Mouse (Mus musculus): ENCODE data around the gene Nat10. TPM values are rescaled to one million over a fixed set of nuclear protein-coding genes. Genes with fewer than 3 reads are reported as not detected.

Nat10 gene
- polyA plus RNA-seq, 1 experiment from 2014 or later, result 15.8 TPM

GRCm38 (mm10) chr2:103785735-103786134 is 24.7 kb upstream of the Nat10 start:
- Histone ChIP-seq H3K9me3 (no peaks in the 10 kb centered on the region), H3K36me3 (peaks cover 71% of the 10 kb centered on the region), H3K4me1 (peaks cover 14% of the 10 kb centered on the region), H3K27me3 (replicated peaks) (no peaks in the 10 kb centered on the region), H3K27ac (replicated peaks) (no peak overlapping the region), H3K4me3 (no peak overlapping the region), H3K9ac (no peak overlapping the region), H3K4me2 (no peak overlapping the region)
- WGBS, result 95% methylated on average over 1 of the region's 1 CpGs
- ATAC-seq (ENCODE audit: extremely low read depth, insufficient number of reproducible peaks, low FRiP score, low TSS enrichment), result no peak

DNA sequence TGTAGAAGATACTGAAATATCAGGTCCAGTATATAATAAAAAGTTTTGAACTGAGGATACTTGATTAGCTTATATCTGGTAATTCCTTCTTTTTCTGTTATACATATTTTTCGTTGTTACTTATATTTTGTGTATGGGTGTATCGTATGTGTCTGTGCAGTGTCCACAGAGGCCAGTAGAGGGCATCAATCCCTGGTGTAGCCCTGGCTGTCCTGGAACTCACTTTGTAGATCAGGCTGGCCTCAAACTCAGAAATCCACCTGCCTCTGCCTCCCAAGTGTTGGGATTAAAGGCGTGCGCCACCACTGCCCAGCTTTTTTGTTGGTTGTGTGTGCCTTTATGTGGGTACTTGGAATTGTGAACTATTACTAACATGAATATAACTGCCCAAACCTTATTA is 23.6 kb upstream of the Nat10 start:
- ATAC-seq (ENCODE audit: extremely low read depth, insufficient number of reproducible peaks, low FRiP score, low TSS enrichment), result no peak
- WGBS, result 88% methylated on average over 4 of the region's 4 CpGs
- peaks cover 71% of the 10 kb centered on the region for H3K36me3 ChIP-seq
- no peak overlapping the region for H3K9ac ChIP-seq
- no peak overlapping the region for H3K4me3 ChIP-seq
- H3K4me1 ChIP-seq, result peaks cover 12% of the 10 kb centered on the region
- no peaks in the 10 kb centered on the region for H3K9me3 ChIP-seq
- H3K27ac ChIP-seq (replicated peaks), result no peak overlapping the region
- no peaks in the 10 kb centered on the region for H3K27me3 ChIP-seq (replicated peaks)
- H3K4me2 ChIP-seq, result no peak overlapping the region

DNA sequence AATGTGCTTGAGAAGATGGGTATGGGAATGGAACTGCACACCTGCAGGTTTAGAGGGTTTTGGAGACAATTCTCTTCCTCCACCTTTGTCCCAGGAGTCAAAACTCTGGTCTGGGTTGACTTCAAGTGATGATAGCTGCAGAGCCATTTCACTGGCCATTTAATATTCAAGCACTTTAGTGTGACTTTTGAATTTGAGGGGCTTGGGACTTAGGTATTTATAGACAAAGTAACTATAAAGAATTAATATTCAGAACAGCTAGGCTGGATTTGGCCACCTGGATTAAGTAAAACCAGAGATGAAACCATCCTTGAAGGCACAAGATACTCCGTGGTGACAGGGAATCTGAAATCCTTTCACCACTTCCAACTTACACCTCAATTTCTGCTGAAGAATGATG is 1.4 kb upstream of the Nat10 start:
- peak overlapping the region; percentile 92; the same call in 1 of the 2 replicates for H3K4me2 ChIP-seq

GRCm38 (mm10) chr2:103761993-103762392 is 923 bp upstream of the Nat10 start:
- Histone ChIP-seq H3K27me3 (replicated peaks) (no peaks in the 10 kb centered on the region), H3K4me3 (peak overlapping the region; percentile 79), H3K4me2 (peak overlapping the region; percentile 92), H3K36me3 (peaks cover 35% of the 10 kb centered on the region), H3K9me3 (no peaks in the 10 kb centered on the region), H3K9ac (no peak overlapping the region), H3K27ac (replicated peaks) (no peak overlapping the region), H3K4me1 (peaks cover 21% of the 10 kb centered on the region)
- WGBS, result 26% methylated on average over 4 of the region's 4 CpGs
- no peak for ATAC-seq (ENCODE audit: extremely low read depth, insufficient number of reproducible peaks, low FRiP score, low TSS enrichment)

More for the DNA sequence above, 1.4 kb upstream of the Nat10 start:
- peaks cover 32% of the 10 kb centered on the region for H3K36me3 ChIP-seq
- H3K4me3 ChIP-seq, result no peak overlapping the region
- H3K4me1 ChIP-seq, result peaks cover 21% of the 10 kb centered on the region
- H3K9ac ChIP-seq, result no peak overlapping the region
- 56% methylated on average over 1 of the region's 1 CpGs for WGBS
- no peaks in the 10 kb centered on the region for H3K9me3 ChIP-seq
- ATAC-seq (ENCODE audit: extremely low read depth, insufficient number of reproducible peaks, low FRiP score, low TSS enrichment), result no peak
- no peaks in the 10 kb centered on the region for H3K27me3 ChIP-seq (replicated peaks)
- no peak overlapping the region for H3K27ac ChIP-seq (replicated peaks)

GRCm38 (mm10) chr2:103760421-103760820 is 649 bp downstream of the Nat10 start:
- Histone ChIP-seq H3K4me2 (peak overlapping the region; percentile 92), H3K9me3 (no peaks in the 10 kb centered on the region), H3K36me3 (peaks cover 34% of the 10 kb centered on the region), H3K27me3 (replicated peaks) (no peaks in the 10 kb centered on the region), H3K9ac (peak overlapping the region; percentile 82), H3K4me3 (peak overlapping the region; percentile 79), H3K4me1 (peaks cover 21% of the 10 kb centered on the region), H3K27ac (replicated peaks) (peak overlapping the region; percentile 76)
- WGBS, result under 1% methylated on average over 12 of the region's 12 CpGs
- no peak for ATAC-seq (ENCODE audit: extremely low read depth, insufficient number of reproducible peaks, low FRiP score, low TSS enrichment)

- Histone ChIP-seq H3K9ac (no peak overlapping the region), H3K27ac (replicated peaks) (no peak overlapping the region), H3K9me3 (no peaks in the 10 kb centered on the region), H3K4me2 (no peak overlapping the region), H3K36me3 (peaks cover 61% of the 10 kb centered on the region), H3K4me3 (no peak overlapping the region), H3K4me1 (peaks cover 10% of the 10 kb centered on the region; the same call in 1 of the 2 replicates), H3K27me3 (replicated peaks) (no peaks in the 10 kb centered on the region)
- WGBS, result 81% methylated on average over 9 of the region's 9 CpGs
- no peak for ATAC-seq (ENCODE audit: extremely low read depth, insufficient number of reproducible peaks, low FRiP score, low TSS enrichment)
These were observed 5.5 kb downstream of the Nat10 start for GRCm38 (mm10) chr2:103755458-103756085.

DNA sequence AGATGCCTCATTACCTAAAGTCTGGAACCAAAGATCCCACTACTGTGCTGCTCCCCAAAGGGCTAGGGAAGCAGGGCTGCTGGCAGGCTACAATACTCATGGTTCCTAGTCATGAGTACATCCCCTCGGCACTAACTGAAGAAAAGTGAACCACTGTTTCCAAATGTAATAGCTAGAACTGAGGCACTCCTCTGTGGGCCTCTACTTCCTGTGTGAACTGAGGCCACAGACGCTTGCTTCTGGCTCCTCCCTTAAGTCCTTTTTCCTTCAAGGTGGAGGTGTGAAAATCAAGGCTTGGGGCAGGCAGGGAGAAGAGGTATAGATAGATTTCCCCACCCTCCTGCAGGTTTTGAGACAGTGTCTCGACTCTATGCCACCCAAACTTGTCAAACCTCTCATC is 6.5 kb downstream of the Nat10 start:
- H3K4me1 ChIP-seq, result peaks cover 2% of the 10 kb centered on the region; the same call in 1 of the 2 replicates
- WGBS, result 74% methylated on average over 3 of the region's 3 CpGs
- H3K4me2 ChIP-seq, result no peak overlapping the region
- ATAC-seq (ENCODE audit: extremely low read depth, insufficient number of reproducible peaks, low FRiP score, low TSS enrichment), result no peak
- no peak overlapping the region for H3K27ac ChIP-seq (replicated peaks)
- no peak overlapping the region for H3K9ac ChIP-seq
- no peaks in the 10 kb centered on the region for H3K27me3 ChIP-seq (replicated peaks)
- H3K9me3 ChIP-seq, result no peaks in the 10 kb centered on the region
- H3K36me3 ChIP-seq, result peaks cover 71% of the 10 kb centered on the region
- H3K4me3 ChIP-seq, result no peak overlapping the region

DNA sequence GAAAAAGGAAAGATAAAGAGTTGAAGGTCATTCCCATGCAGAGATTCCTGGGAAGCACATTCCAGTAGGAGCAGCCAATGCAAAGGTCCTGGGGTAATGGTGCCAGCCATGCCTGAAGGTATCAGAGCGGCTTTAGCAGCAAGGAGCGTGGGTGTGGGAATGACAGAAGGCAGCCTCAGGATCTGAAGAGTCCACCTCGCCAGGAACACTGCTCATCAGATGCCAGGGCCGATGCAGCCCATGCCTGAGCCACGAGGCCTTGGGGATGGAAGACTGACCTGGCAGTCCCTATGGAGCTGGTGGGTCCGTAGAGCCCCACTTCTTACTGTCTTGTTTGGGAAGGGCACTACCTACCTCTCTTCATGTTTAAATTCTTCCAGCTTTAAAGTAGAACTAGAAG is 9.3 kb downstream of the Nat10 start:
- 91% methylated on average over 6 of the region's 6 CpGs for WGBS

DNA sequence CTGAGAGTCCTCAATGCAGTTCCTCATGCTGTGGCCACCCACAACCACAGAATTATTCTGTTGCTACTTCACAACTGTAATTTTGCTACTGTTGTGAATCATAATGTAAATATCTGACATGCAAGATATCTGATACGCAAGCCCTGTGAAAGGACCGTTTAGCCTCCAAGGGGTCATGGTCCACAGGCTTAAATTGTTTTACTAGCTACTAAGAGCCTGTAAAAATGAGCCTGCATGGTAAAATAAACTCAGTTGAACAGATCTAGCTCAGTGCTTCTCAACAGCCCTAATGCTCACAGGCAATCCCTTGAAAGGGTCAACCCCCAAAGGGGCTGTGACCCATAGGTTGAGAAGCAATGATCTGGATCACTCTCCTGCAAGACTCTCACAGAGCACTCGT is 12.0 kb downstream of the Nat10 start:
- H3K4me3 ChIP-seq, result no peak overlapping the region
- no peak overlapping the region for H3K27ac ChIP-seq (replicated peaks)
- H3K27me3 ChIP-seq (replicated peaks), result no peaks in the 10 kb centered on the region
- no peak overlapping the region for H3K9ac ChIP-seq
- 83% methylated on average over 3 of the region's 3 CpGs for WGBS
- ATAC-seq (ENCODE audit: extremely low read depth, insufficient number of reproducible peaks, low FRiP score, low TSS enrichment), result no peak
- no peak overlapping the region for H3K4me2 ChIP-seq
- H3K36me3 ChIP-seq, result peaks cover 90% of the 10 kb centered on the region
- no peaks in the 10 kb centered on the region for H3K4me1 ChIP-seq
- no peaks in the 10 kb centered on the region for H3K9me3 ChIP-seq

More for the DNA sequence above, 9.3 kb downstream of the Nat10 start:
- H3K9me3 ChIP-seq, result no peaks in the 10 kb centered on the region
- H3K4me1 ChIP-seq, result no peaks in the 10 kb centered on the region
- H3K4me3 ChIP-seq, result no peak overlapping the region
- H3K4me2 ChIP-seq, result no peak overlapping the region
- H3K36me3 ChIP-seq, result peaks cover 92% of the 10 kb centered on the region
- no peak overlapping the region for H3K9ac ChIP-seq
- no peak for ATAC-seq (ENCODE audit: extremely low read depth, insufficient number of reproducible peaks, low FRiP score, low TSS enrichment)
- H3K27ac ChIP-seq (replicated peaks), result no peak overlapping the region
- no peaks in the 10 kb centered on the region for H3K27me3 ChIP-seq (replicated peaks)

- Histone ChIP-seq H3K4me2 (no peak overlapping the region), H3K9ac (no peak overlapping the region), H3K27ac (replicated peaks) (no peak overlapping the region), H3K4me3 (no peak overlapping the region), H3K4me1 (no peaks in the 10 kb centered on the region), H3K9me3 (no peaks in the 10 kb centered on the region), H3K36me3 (peaks cover 90% of the 10 kb centered on the region), H3K27me3 (replicated peaks) (no peaks in the 10 kb centered on the region)
- ATAC-seq (ENCODE audit: extremely low read depth, insufficient number of reproducible peaks, low FRiP score, low TSS enrichment), result no peak
- WGBS, result 80% methylated on average over 9 of the region's 9 CpGs
These were observed 13.2 kb downstream of the Nat10 start for GRCm38 (mm10) chr2:103747891-103748290.

- H3K36me3 ChIP-seq, result peaks cover 90% of the 10 kb centered on the region
These were observed 14.3 kb downstream of the Nat10 start for GRCm38 (mm10) chr2:103746761-103747160.

GRCm38 (mm10) chr2:103746096-103746495 is 15.0 kb downstream of the Nat10 start:
- no peak for ATAC-seq (ENCODE audit: extremely low read depth, insufficient number of reproducible peaks, low FRiP score, low TSS enrichment)
- Histone ChIP-seq H3K4me2 (no peak overlapping the region), H3K27ac (replicated peaks) (no peak overlapping the region), H3K4me1 (no peaks in the 10 kb centered on the region), H3K27me3 (replicated peaks) (no peaks in the 10 kb centered on the region), H3K4me3 (no peak overlapping the region), H3K9me3 (no peaks in the 10 kb centered on the region), H3K9ac (no peak overlapping the region), H3K36me3 (peaks cover 84% of the 10 kb centered on the region)
- whole genome bisulfite sequencing, result 78% methylated on average over 2 of the region's 2 CpGs

More at GRCm38 (mm10) chr2:103746761-103747160, 14.3 kb downstream of the Nat10 start:
- H3K9me3 ChIP-seq, result no peaks in the 10 kb centered on the region
- no peak overlapping the region for H3K4me3 ChIP-seq
- H3K9ac ChIP-seq, result no peak overlapping the region
- WGBS, result 84% methylated on average over 2 of the region's 2 CpGs
- H3K27ac ChIP-seq (replicated peaks), result no peak overlapping the region
- H3K27me3 ChIP-seq (replicated peaks), result no peaks in the 10 kb centered on the region
- no peak for ATAC-seq (ENCODE audit: extremely low read depth, insufficient number of reproducible peaks, low FRiP score, low TSS enrichment)
- H3K4me1 ChIP-seq, result no peaks in the 10 kb centered on the region
- H3K4me2 ChIP-seq, result no peak overlapping the region

Data from heart, embryonic 13.5 days (tissue).